Mouse (Mus musculus): ENCODE results near the gene 1700016K19Rik. TPM values are rescaled to one million over a fixed set of nuclear protein-coding genes. Genes with fewer than 3 reads are reported as not detected.

1700016K19Rik gene
- polyA plus RNA-seq, 1 experiment from 2014 or later: 4.0 TPM

DNA sequence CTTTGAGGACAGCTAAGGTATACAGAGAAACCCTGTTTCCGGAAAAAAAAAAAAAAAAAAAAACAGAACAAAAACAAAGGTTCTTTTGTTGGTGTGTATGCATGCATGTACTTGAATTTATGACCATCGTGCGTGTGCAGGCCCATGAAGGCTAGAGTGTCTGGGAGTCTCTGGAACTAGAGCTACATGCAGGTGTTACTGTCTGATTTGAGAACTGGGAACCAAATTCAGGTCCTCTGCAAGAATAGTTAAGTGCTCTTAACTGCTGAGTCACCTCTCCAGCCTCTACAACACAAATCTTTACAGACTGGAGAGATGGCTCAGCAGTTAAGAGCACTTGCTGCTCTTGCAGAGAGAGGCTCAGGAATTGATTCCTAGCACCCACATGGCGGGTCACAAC lies 16.1 kb downstream of the 1700016K19Rik start:
- no peaks in the 10 kb centered on the region for H3K27me3 ChIP-seq (replicated peaks; ENCODE audit: control insufficient read depth, insufficient read depth, low read length)
- ATAC-seq (replicated peaks; ENCODE audit: low FRiP score, low TSS enrichment, low read depth) (no peak), DNase-seq (ENCODE audit: low spot score) (no peak)
- H3K4me2 ChIP-seq (ENCODE audit: low read length): no peak overlapping the region
- H3K27ac ChIP-seq (ENCODE audit: low read depth): no peak overlapping the region
- H3K36me3 ChIP-seq (ENCODE audit: control insufficient read depth, insufficient read depth, low read length): peaks cover 14% of the 10 kb centered on the region; the same call in 1 of the 2 replicates
- H3K4me1 ChIP-seq (replicated peaks; ENCODE audit: control insufficient read depth, insufficient read depth, low read length): peaks cover 4% of the 10 kb centered on the region; the same call in 1 of the 2 replicates
- no peaks in the 10 kb centered on the region for H3K9me3 ChIP-seq (ENCODE audit: control insufficient read depth, low read length)
- WGBS: 82% methylated on average over 4 of the region's 4 CpGs
- no peak overlapping the region for H3K4me3 ChIP-seq (ENCODE audit: low read depth, low read length)
- no peak overlapping the region for H3K9ac ChIP-seq (ENCODE audit: low read length)

DNA sequence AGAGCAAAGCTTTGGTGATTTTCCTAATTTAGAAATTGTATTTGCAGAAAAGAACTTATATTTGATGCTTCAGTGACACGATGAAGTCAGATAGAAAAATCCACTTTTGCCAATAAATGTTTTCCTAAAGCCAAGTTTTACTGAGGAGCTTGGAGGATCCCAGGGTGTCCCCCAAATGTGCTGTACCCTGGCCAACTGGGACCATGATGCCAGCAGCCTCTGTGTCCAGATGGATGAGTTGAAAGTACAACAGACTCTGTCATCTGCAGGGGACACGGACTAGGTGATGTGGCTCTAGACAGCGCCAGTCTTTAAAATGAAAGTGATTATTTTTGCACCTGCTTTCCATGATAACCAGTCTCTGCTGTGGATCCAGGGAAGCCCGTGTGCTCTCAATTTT lies 20.2 kb downstream of the 1700016K19Rik start:
- no peak overlapping the region for H3K4me3 ChIP-seq (ENCODE audit: low read depth, low read length)
- no peaks in the 10 kb centered on the region for H3K9me3 ChIP-seq (ENCODE audit: control insufficient read depth, low read length)
- 88% methylated on average over 4 of the region's 4 CpGs for WGBS
- no peak overlapping the region for H3K4me2 ChIP-seq (ENCODE audit: low read length)
- H3K4me1 ChIP-seq (replicated peaks; ENCODE audit: control insufficient read depth, insufficient read depth, low read length): 0 out of 2 replicates have a peak, but pooled peaks cover 4% of the 10 kb centered on the region
- ATAC-seq (replicated peaks; ENCODE audit: low FRiP score, low TSS enrichment, low read depth) (no peak), DNase-seq (ENCODE audit: low spot score) (no peak)
- no peak overlapping the region for H3K27ac ChIP-seq (ENCODE audit: low read depth)
- no peak overlapping the region for H3K9ac ChIP-seq (ENCODE audit: low read length)
- H3K27me3 ChIP-seq (replicated peaks; ENCODE audit: control insufficient read depth, insufficient read depth, low read length): no peaks in the 10 kb centered on the region
- H3K36me3 ChIP-seq (ENCODE audit: control insufficient read depth, insufficient read depth, low read length): peaks cover 38% of the 10 kb centered on the region

DNA sequence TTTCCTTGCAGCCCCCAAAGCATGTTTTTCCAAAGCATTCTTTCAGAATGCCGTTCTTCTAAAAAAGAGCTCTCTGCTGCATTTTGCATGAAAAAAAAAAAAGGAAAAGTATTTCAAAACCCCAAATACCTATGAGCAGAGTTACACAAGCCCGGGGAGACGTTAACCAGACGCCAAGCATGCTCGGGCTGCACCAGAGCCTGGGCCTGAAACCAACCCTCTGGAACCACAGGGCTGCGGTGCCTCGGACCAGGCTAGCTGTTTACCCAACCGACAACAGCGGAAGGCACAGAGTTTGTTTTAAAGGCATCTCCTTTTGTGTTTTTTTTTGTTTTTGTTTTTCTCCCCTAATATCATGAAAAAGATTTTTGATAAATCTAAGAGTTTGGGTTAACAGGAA lies 21.2 kb downstream of the 1700016K19Rik start:
- Histone ChIP-seq H3K36me3 (ENCODE audit: control insufficient read depth, insufficient read depth, low read length) (peaks cover 38% of the 10 kb centered on the region), H3K4me3 (ENCODE audit: low read depth, low read length) (no peak overlapping the region), H3K27me3 (replicated peaks; ENCODE audit: control insufficient read depth, insufficient read depth, low read length) (no peaks in the 10 kb centered on the region), H3K4me2 (ENCODE audit: low read length) (no peak overlapping the region), H3K9ac (ENCODE audit: low read length) (no peak overlapping the region), H3K27ac (ENCODE audit: low read depth) (no peak overlapping the region), H3K4me1 (replicated peaks; ENCODE audit: control insufficient read depth, insufficient read depth, low read length) (peaks cover 9% of the 10 kb centered on the region), H3K9me3 (ENCODE audit: control insufficient read depth, low read length) (no peaks in the 10 kb centered on the region)
- WGBS: 47% methylated on average over 9 of the region's 9 CpGs
- no peak for DNase-seq (ENCODE audit: low spot score)
- no peak for ATAC-seq (replicated peaks; ENCODE audit: low FRiP score, low TSS enrichment, low read depth)

DNA sequence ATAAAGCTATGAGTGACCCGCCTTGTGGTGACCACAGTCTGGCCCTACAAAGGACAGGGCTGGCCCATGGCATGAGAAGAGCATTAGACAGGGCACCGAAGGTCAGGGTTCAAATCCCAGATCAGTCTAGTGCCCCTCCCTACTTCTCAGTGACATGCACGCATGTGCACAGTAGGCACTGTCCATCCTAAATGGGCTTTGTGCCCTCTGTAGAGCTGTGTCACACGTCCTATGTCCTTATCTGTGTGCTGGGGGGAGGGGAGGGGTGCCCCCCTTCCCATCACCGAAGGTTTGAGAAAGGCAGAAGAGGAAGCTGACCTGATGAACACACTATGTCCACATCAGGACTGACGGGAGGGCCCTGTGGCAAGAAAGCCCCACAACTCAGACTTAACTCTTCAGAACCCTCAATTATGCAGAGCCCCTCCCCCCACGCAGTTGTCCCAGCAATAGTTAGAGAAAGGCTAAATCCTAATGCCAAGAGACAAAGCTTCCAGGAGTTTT lies 25.4 kb downstream of the 1700016K19Rik start:
- Histone ChIP-seq H3K4me2 (ENCODE audit: low read length) (peak overlapping the region; percentile 71), H3K4me3 (ENCODE audit: low read depth, low read length) (no peak overlapping the region), H3K27me3 (replicated peaks; ENCODE audit: control insufficient read depth, insufficient read depth, low read length) (no peaks in the 10 kb centered on the region), H3K9ac (ENCODE audit: low read length) (no peak overlapping the region), H3K4me1 (replicated peaks; ENCODE audit: control insufficient read depth, insufficient read depth, low read length) (peaks cover 19% of the 10 kb centered on the region), H3K27ac (ENCODE audit: low read depth) (no peak overlapping the region), H3K36me3 (ENCODE audit: control insufficient read depth, insufficient read depth, low read length) (peaks cover 25% of the 10 kb centered on the region), H3K9me3 (ENCODE audit: control insufficient read depth, low read length) (no peaks in the 10 kb centered on the region)
- DNase-seq (ENCODE audit: low spot score) (no peak), ATAC-seq (replicated peaks; ENCODE audit: low FRiP score, low TSS enrichment, low read depth) (no peak)
- WGBS: 78% methylated on average over 7 of the region's 7 CpGs

DNA sequence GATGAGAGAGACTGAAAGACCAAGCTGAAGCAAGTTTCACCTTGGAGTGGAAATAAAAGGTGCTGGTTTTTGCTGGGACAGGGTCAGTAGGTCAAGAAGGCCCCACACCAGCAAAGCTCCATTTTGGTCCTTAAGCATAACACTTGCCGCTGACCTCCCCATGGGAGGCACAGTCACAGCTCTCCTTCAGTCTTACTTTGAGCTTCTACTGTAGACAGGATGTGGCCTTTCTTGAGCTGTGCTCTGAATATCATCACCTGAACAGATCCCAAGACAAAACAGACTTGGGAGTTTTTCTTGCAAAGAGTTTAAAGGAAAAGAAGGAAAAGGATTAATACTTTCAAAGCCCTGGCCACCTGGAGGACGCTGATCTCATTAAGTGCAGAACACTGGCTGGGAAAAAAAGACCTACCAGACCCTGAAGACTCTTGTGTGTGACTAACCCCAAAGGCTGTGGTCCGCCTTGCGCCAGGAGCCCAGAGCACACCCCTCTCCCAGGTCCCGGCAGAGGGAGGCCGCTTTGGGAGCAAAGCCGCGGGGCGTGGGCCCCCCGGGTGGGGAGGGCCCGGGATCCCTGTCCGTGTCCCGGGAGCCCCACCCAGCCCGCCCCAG lies 26.9 kb downstream of the 1700016K19Rik start:
- no peak for DNase-seq (ENCODE audit: low spot score)
- H3K4me2 ChIP-seq (ENCODE audit: low read length): peak overlapping the region; percentile 71
- H3K4me1 ChIP-seq (replicated peaks; ENCODE audit: control insufficient read depth, insufficient read depth, low read length): peaks cover 19% of the 10 kb centered on the region
- no peaks in the 10 kb centered on the region for H3K27me3 ChIP-seq (replicated peaks; ENCODE audit: control insufficient read depth, insufficient read depth, low read length)
- peak overlapping the region; percentile 83 for H3K4me3 ChIP-seq (ENCODE audit: low read depth, low read length)
- 5% methylated on average over 14 of the region's 14 CpGs for WGBS
- peak; percentile 24 for ATAC-seq (replicated peaks; ENCODE audit: low FRiP score, low TSS enrichment, low read depth)
- H3K9ac ChIP-seq (ENCODE audit: low read length): peak overlapping the region; percentile 83
- H3K27ac ChIP-seq (ENCODE audit: low read depth): peak overlapping the region; percentile 58
- H3K36me3 ChIP-seq (ENCODE audit: control insufficient read depth, insufficient read depth, low read length): peaks cover 24% of the 10 kb centered on the region
- no peaks in the 10 kb centered on the region for H3K9me3 ChIP-seq (ENCODE audit: control insufficient read depth, low read length)

DNA sequence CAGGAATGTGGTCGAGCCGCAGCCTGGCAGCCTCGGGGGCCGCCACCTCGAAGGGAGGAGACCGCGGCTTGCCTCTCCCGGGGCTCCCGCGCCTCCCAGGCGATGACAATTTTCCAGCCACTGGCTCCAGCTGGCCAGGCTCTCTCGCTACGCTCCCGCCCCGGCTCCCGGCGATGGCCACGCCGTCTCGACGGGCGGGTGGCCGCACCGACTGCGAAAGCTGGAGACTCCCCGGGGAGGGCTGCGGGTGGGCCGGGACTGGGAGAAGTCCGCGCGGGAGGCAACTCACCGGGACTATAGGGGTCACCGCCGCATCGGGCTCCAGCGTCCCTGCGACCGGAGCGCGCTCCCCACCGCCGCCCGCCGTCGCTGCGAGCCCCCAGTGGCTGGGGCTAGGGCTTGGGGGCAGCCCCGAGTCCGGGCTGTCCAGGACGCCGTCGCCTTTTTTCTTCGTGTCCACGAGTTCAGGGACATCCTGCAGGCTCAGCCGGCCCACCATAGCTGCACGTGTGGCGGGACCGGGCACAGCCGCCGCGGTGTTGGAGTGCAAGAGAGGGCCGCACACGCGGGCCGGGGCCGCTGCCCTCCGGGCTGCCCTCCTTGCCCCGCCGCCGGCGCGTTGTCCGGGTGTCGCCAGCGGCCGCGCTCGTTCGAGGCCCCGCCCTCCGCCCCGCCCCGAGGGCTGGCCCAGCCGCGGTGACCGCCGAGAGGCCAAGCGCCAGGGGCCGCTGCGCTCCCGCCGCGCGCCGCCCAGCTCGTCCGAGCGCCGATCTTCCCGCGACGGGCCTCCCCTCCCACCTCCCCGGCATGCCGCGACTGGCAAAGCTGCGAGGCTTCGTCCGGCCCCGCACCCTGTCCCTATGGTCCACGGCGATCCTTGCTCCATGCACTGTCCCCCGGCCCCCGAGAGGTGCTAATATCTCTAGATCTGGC lies 27.7 kb downstream of the 1700016K19Rik start, which contains the start of gene Rflnb:
TSS of gene Rflnb (minus strand) at position 644 of the 933 bp plus-strand sequence.
- H3K27me3 ChIP-seq (replicated peaks; ENCODE audit: control insufficient read depth, insufficient read depth, low read length): no peaks in the 10 kb centered on the region
- H3K4me1 ChIP-seq (replicated peaks; ENCODE audit: control insufficient read depth, insufficient read depth, low read length): peaks cover 19% of the 10 kb centered on the region
- peak; percentile 90 for DNase-seq (ENCODE audit: low spot score)
- H3K9me3 ChIP-seq (ENCODE audit: control insufficient read depth, low read length): no peaks in the 10 kb centered on the region
- peak; percentile 92 for ATAC-seq (replicated peaks; ENCODE audit: low FRiP score, low TSS enrichment, low read depth)
- peak within 1 kb of the TSS; percentile 58 for H3K27ac ChIP-seq (ENCODE audit: low read depth)
- peak within 1 kb of the TSS; percentile 83 for H3K4me3 ChIP-seq (ENCODE audit: low read depth, low read length)
- WGBS: 0% methylated on average over 97 of the region's 112 CpGs
- H3K36me3 ChIP-seq (ENCODE audit: control insufficient read depth, insufficient read depth, low read length): peaks cover 18% of the 10 kb centered on the region
- peak within 1 kb of the TSS; percentile 71 for H3K4me2 ChIP-seq (ENCODE audit: low read length)
- H3K9ac ChIP-seq (ENCODE audit: low read length): peak within 1 kb of the TSS; percentile 83

DNA sequence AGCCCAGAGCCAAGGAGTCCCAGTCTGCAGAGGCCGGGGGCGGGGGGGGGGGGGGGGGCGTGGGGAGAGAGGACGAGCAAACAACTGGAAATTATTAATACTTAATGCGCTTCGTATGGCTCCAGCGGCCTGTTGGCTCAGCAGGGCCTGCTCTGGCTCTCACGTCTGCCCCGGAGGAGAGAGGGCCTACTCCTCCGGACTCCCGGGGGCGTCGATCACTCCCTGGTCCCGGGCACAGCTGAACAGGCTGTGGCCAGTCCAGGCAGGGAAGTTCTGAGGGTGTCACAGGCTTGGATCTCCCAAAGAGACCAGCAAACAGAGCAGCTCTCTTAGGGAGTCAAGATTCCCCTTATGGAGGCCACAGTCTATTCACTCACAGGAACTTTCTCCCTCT lies 28.4 kb downstream of the 1700016K19Rik start:
- ATAC-seq (replicated peaks; ENCODE audit: low FRiP score, low TSS enrichment, low read depth): peak; percentile 29; the same call in 1 of the 2 replicates
- Histone ChIP-seq H3K27me3 (replicated peaks; ENCODE audit: control insufficient read depth, insufficient read depth, low read length) (no peaks in the 10 kb centered on the region), H3K4me3 (ENCODE audit: low read depth, low read length) (peak overlapping the region; percentile 83), H3K27ac (ENCODE audit: low read depth) (peak overlapping the region; percentile 58), H3K36me3 (ENCODE audit: control insufficient read depth, insufficient read depth, low read length) (peaks cover 12% of the 10 kb centered on the region), H3K9me3 (ENCODE audit: control insufficient read depth, low read length) (no peaks in the 10 kb centered on the region), H3K4me1 (replicated peaks; ENCODE audit: control insufficient read depth, insufficient read depth, low read length) (peaks cover 19% of the 10 kb centered on the region), H3K4me2 (ENCODE audit: low read length) (peak overlapping the region; percentile 71), H3K9ac (ENCODE audit: low read length) (peak overlapping the region; percentile 83)
- WGBS: 1% methylated on average over 13 of the region's 14 CpGs
- peak; percentile 83 for DNase-seq (ENCODE audit: low spot score)

DNA sequence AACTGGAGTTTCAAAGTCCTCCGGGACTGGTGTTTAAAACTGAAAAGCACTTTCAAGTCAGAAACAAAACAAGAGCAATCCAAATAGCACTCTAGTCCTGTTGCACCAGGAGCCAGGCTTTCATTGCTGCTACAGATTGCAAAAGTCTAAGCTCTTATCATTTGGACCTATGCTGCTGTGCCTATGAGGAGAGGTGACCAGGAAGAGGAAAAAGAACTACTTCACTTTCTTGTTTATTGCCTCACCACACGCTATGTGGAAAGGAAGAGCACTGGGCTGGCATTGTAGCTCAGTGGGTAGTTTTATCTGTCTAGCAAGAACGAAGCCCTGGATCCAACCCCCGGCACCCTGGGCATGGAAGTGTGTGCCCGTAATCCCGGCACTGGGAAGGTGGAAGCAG lies 33.6 kb downstream of the 1700016K19Rik start:
- no peaks in the 10 kb centered on the region for H3K4me1 ChIP-seq (replicated peaks; ENCODE audit: control insufficient read depth, insufficient read depth, low read length)
- no peaks in the 10 kb centered on the region for H3K9me3 ChIP-seq (ENCODE audit: control insufficient read depth, low read length)
- no peaks in the 10 kb centered on the region for H3K27me3 ChIP-seq (replicated peaks; ENCODE audit: control insufficient read depth, insufficient read depth, low read length)
- DNase-seq (ENCODE audit: low spot score): no peak
- 82% methylated on average over 6 of the region's 6 CpGs for WGBS
- no peaks in the 10 kb centered on the region for H3K36me3 ChIP-seq (ENCODE audit: control insufficient read depth, insufficient read depth, low read length)
- no peak overlapping the region for H3K4me2 ChIP-seq (ENCODE audit: low read length)
- no peak overlapping the region for H3K27ac ChIP-seq (ENCODE audit: low read depth)
- ATAC-seq (replicated peaks; ENCODE audit: low FRiP score, low TSS enrichment, low read depth): no peak
- no peak overlapping the region for H3K4me3 ChIP-seq (ENCODE audit: low read depth, low read length)
- no peak overlapping the region for H3K9ac ChIP-seq (ENCODE audit: low read length)
